Mouse (Mus musculus) MEL (cell line): ENCODE measurements at regions not wholly inside any gene's neighbourhood (a gene's known extent, or its start where the extent isn't known, plus 50 kb on each side); places are given as distances from the start of the nearest gene placed in this dataset.

Experiments
- DNase-seq: peaks from one replicate; pipeline ENCODE4 v3.0.0; 2011; ENCODE audit warnings: low read depth, low spot score
- H3K27ac ChIP-seq: 2 replicates; pipeline ENCODE4 v1.5.1; 2012; ENCODE audit warnings: low read depth, mild to moderate bottlenecking, control low read depth, low read length, moderate library complexity; ENCODE audit not compliant: control insufficient read depth
- H3K27me3 ChIP-seq, 2 experiments: fragments of 150-350 bp in 1 of 2; sonication (generic) in 1 of 2; 2 replicates each; pipeline ENCODE4 v1.6.1; 2012; ENCODE audit warnings: low read length in 2 of 2, mild to moderate bottlenecking in 2 of 2, improper control_type of control experiment in 1 of 2, moderate library complexity in 1 of 2; ENCODE audit not compliant: insufficient read depth in 2 of 2, control insufficient read depth in 1 of 2
- H3K36me3 ChIP-seq, 2 experiments: 2 replicates each; pipeline ENCODE4 v1.6.1; 2012 to 2014; ENCODE audit warnings: low read length in 2 of 2, improper control_type of control experiment in 1 of 2, inconsistent platforms in 1 of 2, mild to moderate bottlenecking in 1 of 2; ENCODE audit not compliant: insufficient read depth in 2 of 2, control insufficient read depth in 1 of 2
- H3K4me1 ChIP-seq, 2 experiments: fragments of 150-350 bp in 1 of 2; sonication (generic) in 1 of 2; 2 replicates each; pipeline ENCODE4 v1.6.1; 2012; ENCODE audit warnings: low read length in 2 of 2, improper control_type of control experiment in 1 of 2, mild to moderate bottlenecking in 1 of 2; ENCODE audit not compliant: insufficient read depth in 2 of 2, control insufficient read depth in 1 of 2
- H3K4me3 ChIP-seq, 2 experiments: fragments of 150-350 bp in 1 of 2; sonication (generic) in 1 of 2; 2 replicates each; pipeline ENCODE4 v1.5.1; 2012; ENCODE audit warnings: low read depth in 2 of 2, low read length in 2 of 2, mild to moderate bottlenecking in 2 of 2, moderate library complexity in 2 of 2, control low read depth in 1 of 2, improper control_type of control experiment in 1 of 2; ENCODE audit not compliant: control insufficient read depth in 1 of 2, insufficient read depth in 1 of 2
- H3K79me2 ChIP-seq: 2 replicates; pipeline ENCODE4 v1.6.1; 2012; ENCODE audit warnings: mild to moderate bottlenecking, low read length, moderate library complexity; ENCODE audit not compliant: control insufficient read depth, poor library complexity, insufficient read depth
- H3K9ac ChIP-seq: 2 replicates; pipeline ENCODE4 v1.6.1; 2012; ENCODE audit warnings: low read depth, mild to moderate bottlenecking, control low read depth, low read length, moderate library complexity; ENCODE audit not compliant: control insufficient read depth, poor library complexity, severe bottlenecking
- H3K9me3 ChIP-seq: fragments of 150-350 bp; sonication (generic); replicated peaks from 2 replicates; pipeline ENCODE4 v1.6.1; 2012; ENCODE audit warnings: mild to moderate bottlenecking, low read length, improper control_type of control experiment, moderate library complexity; ENCODE audit not compliant: insufficient read depth
- CHD2 ChIP-seq: IDR thresholded peaks from 2 replicates; pipeline ENCODE4 v1.6.1; 2011; ENCODE audit warnings: low read length, improper control_type of control experiment
- CTCF ChIP-seq, 3 experiments: IDR thresholded peaks in 2 of 3; conservative IDR thresholded peaks in 1 of 3; 2 replicates each; pipeline ENCODE4 v1.5.1; 2011 to 2012; ENCODE audit warnings: low read length in 3 of 3, low read depth in 2 of 3, mild to moderate bottlenecking in 2 of 3, improper control_type of control experiment in 1 of 3, inconsistent platforms in 1 of 3, mixed read lengths in 1 of 3, moderate library complexity in 1 of 3; ENCODE audit not compliant: control insufficient read depth in 1 of 3, insufficient read depth in 1 of 3, poor library complexity in 1 of 3, severe bottlenecking in 1 of 3
- ELF1 ChIP-seq: IDR thresholded peaks from 2 replicates; pipeline ENCODE4 v1.6.1; 2014; ENCODE audit warnings: low read depth, mild to moderate bottlenecking, inconsistent platforms, low read length, improper control_type of control experiment, moderate library complexity
- EP300 ChIP-seq, 2 experiments: IDR thresholded peaks; 2 replicates each; pipeline ENCODE4 v1.6.1; 2011; ENCODE audit warnings: improper control_type of control experiment in 2 of 2, low read length in 2 of 2, low read depth in 1 of 2, mild to moderate bottlenecking in 1 of 2
- KAT2A ChIP-seq: conservative IDR thresholded peaks from 2 replicates; pipeline ENCODE4 v1.6.1; 2012; ENCODE audit warnings: low read depth, low read length, improper control_type of control experiment, inconsistent platforms
- MEF2A ChIP-seq: IDR thresholded peaks from 2 replicates; pipeline ENCODE4 v1.6.1; 2014; ENCODE audit warnings: low read depth, mild to moderate bottlenecking, inconsistent platforms, low read length, improper control_type of control experiment; ENCODE audit not compliant: poor library complexity, insufficient replicate concordance, severe bottlenecking; ENCODE audit errors: extremely low read depth
- POLR2A ChIP-seq, 2 experiments: IDR thresholded peaks; 2 replicates each; pipeline ENCODE4 v1.6.1; 2011 to 2012; ENCODE audit warnings: low read length in 2 of 2, mild to moderate bottlenecking in 2 of 2, control low read depth in 1 of 2, improper control_type of control experiment in 1 of 2, low read depth in 1 of 2, moderate library complexity in 1 of 2; ENCODE audit not compliant: control insufficient read depth in 1 of 2, insufficient read depth in 1 of 2, poor library complexity in 1 of 2
- POLR2AphosphoS5 ChIP-seq: IDR thresholded peaks from 2 replicates; pipeline ENCODE4 v1.6.1; 2012; ENCODE audit warnings: low read depth, borderline replicate concordance, mild to moderate bottlenecking, inconsistent platforms, low read length, moderate library complexity, mixed read lengths
- RCOR1 ChIP-seq: IDR thresholded peaks from 2 replicates; pipeline ENCODE4 v1.6.1; 2012; ENCODE audit warnings: low read depth, mild to moderate bottlenecking, inconsistent platforms, low read length, improper control_type of control experiment
- SMC3 ChIP-seq: IDR thresholded peaks from 2 replicates; pipeline ENCODE4 v1.6.1; 2011; ENCODE audit warnings: low read depth, low read length, improper control_type of control experiment
- TBP ChIP-seq: IDR thresholded peaks from 2 replicates; pipeline ENCODE4 v1.8.0; 2011; ENCODE audit warnings: low read depth, low read length, improper control_type of control experiment
- TCF12 ChIP-seq: IDR thresholded peaks from 2 replicates; pipeline ENCODE4 v1.6.1; 2014; ENCODE audit warnings: low read depth, mild to moderate bottlenecking, inconsistent platforms, low read length, improper control_type of control experiment, moderate library complexity
- UBTF ChIP-seq: IDR thresholded peaks from 2 replicates; pipeline ENCODE4 v1.6.1; 2012; ENCODE audit warnings: low read depth, mild to moderate bottlenecking, inconsistent platforms, low read length, improper control_type of control experiment, moderate library complexity, borderline replicate concordance; ENCODE audit not compliant: insufficient read depth
- USF1 ChIP-seq: IDR thresholded peaks from 2 replicates; pipeline ENCODE4 v1.6.1; 2014; ENCODE audit warnings: low read depth, mild to moderate bottlenecking, inconsistent platforms, low read length, improper control_type of control experiment, moderate library complexity

- H3K9me3 ChIP-seq = no peaks in the 10 kb centered on the region
- peak; percentile 14 for DNase-seq
- H3K9ac ChIP-seq = no peak overlapping the region
- no peaks in the 10 kb centered on the region for H3K4me1 ChIP-seq
- H3K79me2 ChIP-seq = no peaks in the 10 kb centered on the region
- H3K27me3 ChIP-seq = no peaks in the 10 kb centered on the region
- no peak overlapping the region for H3K27ac ChIP-seq
- TF ChIP-seq ELF1 (no peak), CTCF (IDR thresholded peaks at IDR 0.05 in 2 of 3, conservative IDR thresholded peaks at IDR 0.05 in 1 of 3; ENCODE audit: control insufficient read depth in 1 of 3, insufficient read depth in 1 of 3, low read depth in 2 of 3, low read length in 3 of 3, poor library complexity in 1 of 3, severe bottlenecking in 1 of 3) (peak in 1 of 3 experiments; percentile 6; a peak in 1 of 6 replicates)
- H3K36me3 ChIP-seq = no peaks in the 10 kb centered on the region
- H3K4me3 ChIP-seq = no peak overlapping the region
Observed at GRCm38 (mm10) chr17:3862384-3862783, 166.3 kb upstream of the Nox3 start.

GRCm38 (mm10) chr17:3836386-3836785, 140.3 kb upstream of the Nox3 start:
- TF ChIP-seq MEF2A (no peak), TCF12 (no peak)

DNA sequence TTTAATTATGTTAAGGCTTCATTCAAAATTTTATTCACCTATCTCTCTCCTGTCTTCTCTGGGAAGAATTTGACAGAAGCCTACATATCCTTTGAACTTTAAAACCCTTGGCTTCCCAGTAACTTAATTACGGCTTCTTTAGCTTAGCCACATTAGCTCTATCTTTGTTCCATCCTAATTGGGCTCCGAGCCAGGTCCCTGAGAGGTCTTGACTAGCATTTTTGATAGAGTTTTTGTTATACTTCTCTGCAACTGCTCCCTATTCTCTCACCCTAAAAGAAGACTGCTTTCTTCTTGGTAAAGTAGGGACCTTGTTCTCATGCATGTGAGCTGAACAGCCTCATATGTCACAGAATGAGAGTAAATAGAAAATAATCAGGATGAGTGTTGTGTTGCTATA, 115.1 kb upstream of the Nox3 start:
- TF ChIP-seq KAT2A = no peak
- TF ChIP-seq TBP = no peak
- no peak for TF ChIP-seq CHD2
- no peak for TF ChIP-seq POLR2AphosphoS5
- no peak for TF ChIP-seq EP300 (IDR thresholded peaks at IDR 0.05; ENCODE audit: low read depth in 1 of 2, low read length in 2 of 2)
- TF ChIP-seq RCOR1 = no peak
- no peak for TF ChIP-seq UBTF
- TF ChIP-seq SMC3 = no peak
- no peak for TF ChIP-seq POLR2A (IDR thresholded peaks at IDR 0.05; ENCODE audit: control insufficient read depth in 1 of 2, insufficient read depth in 1 of 2, low read depth in 1 of 2, low read length in 2 of 2, poor library complexity in 1 of 2)
- no peak for TF ChIP-seq TCF12
- TF ChIP-seq USF1 = no peak
- Histone ChIP-seq H3K9ac (no peak overlapping the region), H3K27me3 (no peaks in the 10 kb centered on the region), H3K4me3 (no peak overlapping the region), H3K9me3 (no peaks in the 10 kb centered on the region), H3K36me3 (no peaks in the 10 kb centered on the region), H3K79me2 (no peaks in the 10 kb centered on the region), H3K4me1 (no peaks in the 10 kb centered on the region), H3K27ac (no peak overlapping the region)
- DNase-seq = no peak

More at GRCm38 (mm10) chr17:3836386-3836785, 140.3 kb upstream of the Nox3 start:
- Histone ChIP-seq H3K4me3 (no peak overlapping the region), H3K79me2 (no peaks in the 10 kb centered on the region), H3K27ac (no peak overlapping the region), H3K4me1 (no peaks in the 10 kb centered on the region), H3K9ac (no peak overlapping the region), H3K36me3 (no peaks in the 10 kb centered on the region), H3K27me3 (no peaks in the 10 kb centered on the region), H3K9me3 (no peaks in the 10 kb centered on the region)
- DNase-seq = no peak
